Mouse (Mus musculus): ENCODE measurements around the gene Rgs3.

Rgs3 gene

DNA sequence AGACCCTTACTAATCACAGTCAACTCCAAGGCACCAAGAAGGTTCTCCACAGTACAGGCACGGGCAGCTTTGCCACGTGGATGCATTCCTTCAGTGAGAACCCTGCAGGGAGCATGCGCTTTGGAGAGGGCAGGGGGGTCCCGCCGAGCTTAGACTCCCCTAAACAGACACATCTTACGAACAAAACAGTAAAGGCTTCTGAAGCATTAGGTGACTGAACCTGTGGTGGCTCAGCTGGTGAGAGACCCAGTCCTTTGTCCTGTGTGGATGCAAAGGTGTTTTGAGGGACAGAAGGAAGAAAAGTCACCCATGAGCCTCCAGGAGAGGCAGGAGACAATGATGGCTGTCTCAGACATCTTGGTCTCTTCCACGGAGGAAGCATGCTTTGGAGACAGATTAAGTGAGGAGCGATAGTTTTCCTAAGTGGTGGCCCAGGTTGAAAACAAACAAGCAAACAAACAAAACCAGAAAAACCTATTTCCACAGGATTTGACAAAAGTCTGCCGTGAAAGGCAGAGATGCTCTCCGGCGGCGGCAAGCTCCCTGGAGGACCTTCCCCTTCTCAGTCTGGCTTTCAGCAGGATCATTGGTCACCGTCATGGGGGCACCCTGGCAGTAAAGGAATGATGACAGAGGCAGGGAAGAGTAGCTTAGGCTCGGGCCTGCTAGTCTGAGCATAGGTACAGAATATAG is 100.4 kb downstream of the Rgs3 start:
- peak; percentile 68 for DNase-seq (ENCODE audit: low spot score)

DNA sequence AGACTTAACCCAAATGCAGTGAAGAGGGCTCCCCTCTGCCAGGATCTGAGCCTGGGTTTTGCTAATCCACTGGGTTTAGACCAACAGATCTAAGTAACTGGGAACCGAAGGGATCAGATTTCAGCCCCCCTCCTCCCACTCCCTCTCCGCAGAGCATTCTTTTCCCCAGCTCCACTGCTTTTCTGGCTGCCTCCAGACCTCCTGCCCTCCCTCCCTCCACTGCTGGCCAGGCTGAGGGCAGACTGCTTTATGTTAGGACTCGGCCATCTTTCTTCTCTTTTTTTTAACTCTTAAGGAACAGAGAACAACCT is 100.9 kb downstream of the Rgs3 start:
- peak; percentile 94 for DNase-seq (ENCODE audit: low spot score)

DNA sequence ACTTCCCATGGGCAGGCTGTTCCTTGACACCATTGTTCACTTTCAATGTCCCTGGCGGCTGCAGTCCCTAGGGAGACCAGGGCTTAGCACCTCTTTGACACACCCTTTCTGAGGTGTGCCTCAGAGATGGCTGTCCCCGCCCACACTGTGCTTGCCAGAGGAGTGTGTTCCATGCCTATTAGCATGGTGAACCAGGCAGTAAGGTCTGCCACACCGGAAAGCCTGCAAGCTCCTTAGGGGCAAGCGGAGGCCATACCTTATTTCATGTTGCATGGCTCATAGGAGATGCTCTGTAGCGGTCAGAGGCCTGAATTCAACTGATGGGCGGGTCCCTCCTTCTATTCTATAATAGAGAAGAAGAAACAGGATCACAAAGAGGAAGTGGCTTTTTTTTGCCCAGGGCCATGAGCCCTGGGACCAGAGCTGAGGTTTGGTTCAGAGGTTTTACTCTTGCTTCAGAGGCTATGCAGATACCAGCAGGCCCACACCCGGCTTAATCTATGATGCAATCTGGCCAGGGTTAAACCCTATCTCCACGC is 101.7 kb downstream of the Rgs3 start:
- DNase-seq (ENCODE audit: low spot score) = no peak

DNA sequence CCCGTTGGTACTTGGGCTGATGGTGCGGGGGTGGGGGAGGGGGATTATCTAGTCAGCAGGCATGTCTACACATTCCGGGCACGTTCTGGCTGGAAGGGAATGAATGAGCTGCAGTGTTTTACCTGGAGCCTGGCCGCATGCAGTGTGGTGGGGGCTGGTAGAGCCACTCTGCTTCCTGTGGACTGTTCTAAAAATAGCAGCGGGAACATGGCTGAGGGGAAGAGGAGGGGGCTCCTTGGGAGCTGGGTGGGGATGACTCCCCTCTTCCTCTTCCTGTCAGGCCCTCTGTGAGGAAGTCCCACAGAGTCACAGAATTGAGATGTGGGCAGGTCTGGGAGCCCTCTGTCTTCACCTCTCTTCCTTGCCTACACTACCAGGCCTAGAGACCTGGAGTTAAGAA is 103.7 kb downstream of the Rgs3 start:
- peak; percentile 58 for DNase-seq (ENCODE audit: low spot score)

DNA sequence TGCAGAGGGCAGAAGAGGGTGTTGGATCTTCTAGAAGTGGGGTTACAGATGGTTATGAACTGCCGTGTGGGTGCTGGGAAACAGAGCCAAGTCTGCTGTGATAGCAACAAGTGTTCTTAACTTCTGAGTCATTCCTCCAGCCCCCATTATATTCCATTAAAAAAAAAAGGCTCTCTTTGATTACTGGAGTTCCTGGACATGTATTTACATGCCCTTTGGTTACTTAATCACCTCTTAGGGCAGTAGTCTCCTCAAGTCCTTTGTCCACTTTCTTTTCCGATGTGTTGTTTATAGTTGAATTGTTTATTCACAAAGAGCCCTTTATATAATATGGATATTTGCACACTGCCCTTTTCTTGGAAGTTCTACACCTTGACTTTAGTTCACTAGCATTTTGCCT is 106.2 kb downstream of the Rgs3 start:
- no peak for DNase-seq (ENCODE audit: low spot score)

DNA sequence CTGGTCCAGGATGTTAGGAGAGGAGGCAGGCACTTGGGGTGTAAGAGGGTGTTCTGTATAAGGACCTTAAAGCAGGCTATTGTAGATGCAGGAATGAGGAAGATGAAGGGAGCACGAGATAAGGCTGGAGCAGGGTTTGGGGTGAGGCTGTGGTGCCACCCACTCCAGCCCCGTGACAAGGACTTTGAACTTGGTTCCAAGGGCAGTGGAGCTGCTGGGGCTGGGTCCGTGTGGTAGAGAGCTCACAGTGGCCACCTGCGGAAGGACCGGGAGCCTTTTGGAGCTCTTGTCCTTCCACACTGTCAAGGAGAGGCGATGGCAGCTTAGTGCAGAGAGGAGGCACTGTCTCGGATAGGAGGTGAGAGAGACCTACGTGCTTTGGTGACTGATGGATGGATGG is 109.0 kb downstream of the Rgs3 start:
- no peak for DNase-seq (ENCODE audit: low spot score)

DNA sequence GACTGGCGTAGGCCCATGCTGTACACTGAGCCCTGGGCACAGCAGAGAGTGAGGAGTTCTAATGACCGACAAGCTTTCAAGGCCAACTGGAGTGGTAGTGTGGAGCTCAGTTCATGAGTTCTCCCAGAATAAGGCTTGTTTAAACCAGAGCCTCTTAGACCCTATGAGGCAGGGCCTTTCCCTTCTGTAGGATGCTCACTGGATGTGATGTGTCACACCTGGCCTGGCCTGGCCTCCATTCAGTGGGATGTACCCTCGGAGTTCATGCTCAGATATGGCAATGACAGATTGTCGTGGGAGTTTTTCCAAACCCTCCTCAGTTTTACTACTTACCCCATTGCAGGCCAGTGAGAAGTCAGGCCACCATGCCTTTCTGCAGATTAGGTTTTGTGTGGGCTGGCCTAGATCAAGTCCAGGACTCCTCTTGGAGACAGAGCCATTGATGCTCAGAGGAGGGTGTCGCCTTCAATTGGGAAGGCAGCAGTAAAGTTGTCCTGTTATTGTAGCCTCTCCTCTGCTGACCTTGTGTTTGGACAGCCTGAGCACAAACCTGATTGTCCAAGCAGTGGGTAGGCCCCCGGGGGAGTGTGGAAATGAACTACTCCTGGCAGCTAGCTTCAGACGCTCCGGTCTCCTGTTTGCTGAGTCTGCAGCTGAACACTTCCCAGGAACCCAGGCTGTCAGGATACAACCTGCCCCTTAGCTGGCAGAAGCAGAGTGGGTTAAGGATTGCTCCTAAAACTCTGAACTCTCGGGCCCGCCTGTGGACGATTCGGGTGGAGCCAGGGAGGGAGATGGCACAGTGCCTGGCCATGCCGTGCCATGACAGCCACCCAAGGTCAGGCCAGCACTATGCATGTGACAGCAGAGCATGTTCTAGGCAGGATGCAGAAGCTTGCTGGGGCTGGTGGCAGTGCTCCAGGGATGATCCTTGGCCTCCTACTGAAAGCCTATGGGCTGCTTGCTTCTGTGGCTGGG is 109.7 kb downstream of the Rgs3 start:
- DNase-seq (ENCODE audit: low spot score) = no peak

DNA sequence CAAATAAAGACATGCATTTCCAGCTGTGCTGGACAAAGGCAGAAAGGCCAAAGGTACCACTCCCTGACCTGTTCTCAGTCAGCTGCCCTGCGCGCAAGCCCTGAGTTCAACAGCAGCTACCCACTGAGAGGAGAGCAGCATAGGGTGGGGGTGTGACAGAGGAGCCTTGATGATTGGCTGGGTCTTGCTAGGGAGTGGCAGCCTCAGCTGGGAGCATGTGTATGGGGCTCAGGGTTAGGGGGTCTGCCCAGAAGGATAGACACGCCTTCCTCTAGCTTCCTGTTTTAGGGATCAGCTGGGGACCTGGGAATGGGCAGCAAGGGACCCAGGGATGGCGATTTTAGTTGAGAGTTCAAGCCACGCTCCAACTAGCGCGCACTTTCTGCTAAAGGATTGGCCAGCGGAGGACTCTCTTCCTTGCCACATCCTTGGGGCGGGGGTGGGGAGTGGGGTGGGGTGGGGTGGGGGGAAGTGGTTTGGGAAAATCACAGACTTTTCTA is 113.9 kb downstream of the Rgs3 start:
- DNase-seq (ENCODE audit: low spot score) = peak; percentile 75

DNA sequence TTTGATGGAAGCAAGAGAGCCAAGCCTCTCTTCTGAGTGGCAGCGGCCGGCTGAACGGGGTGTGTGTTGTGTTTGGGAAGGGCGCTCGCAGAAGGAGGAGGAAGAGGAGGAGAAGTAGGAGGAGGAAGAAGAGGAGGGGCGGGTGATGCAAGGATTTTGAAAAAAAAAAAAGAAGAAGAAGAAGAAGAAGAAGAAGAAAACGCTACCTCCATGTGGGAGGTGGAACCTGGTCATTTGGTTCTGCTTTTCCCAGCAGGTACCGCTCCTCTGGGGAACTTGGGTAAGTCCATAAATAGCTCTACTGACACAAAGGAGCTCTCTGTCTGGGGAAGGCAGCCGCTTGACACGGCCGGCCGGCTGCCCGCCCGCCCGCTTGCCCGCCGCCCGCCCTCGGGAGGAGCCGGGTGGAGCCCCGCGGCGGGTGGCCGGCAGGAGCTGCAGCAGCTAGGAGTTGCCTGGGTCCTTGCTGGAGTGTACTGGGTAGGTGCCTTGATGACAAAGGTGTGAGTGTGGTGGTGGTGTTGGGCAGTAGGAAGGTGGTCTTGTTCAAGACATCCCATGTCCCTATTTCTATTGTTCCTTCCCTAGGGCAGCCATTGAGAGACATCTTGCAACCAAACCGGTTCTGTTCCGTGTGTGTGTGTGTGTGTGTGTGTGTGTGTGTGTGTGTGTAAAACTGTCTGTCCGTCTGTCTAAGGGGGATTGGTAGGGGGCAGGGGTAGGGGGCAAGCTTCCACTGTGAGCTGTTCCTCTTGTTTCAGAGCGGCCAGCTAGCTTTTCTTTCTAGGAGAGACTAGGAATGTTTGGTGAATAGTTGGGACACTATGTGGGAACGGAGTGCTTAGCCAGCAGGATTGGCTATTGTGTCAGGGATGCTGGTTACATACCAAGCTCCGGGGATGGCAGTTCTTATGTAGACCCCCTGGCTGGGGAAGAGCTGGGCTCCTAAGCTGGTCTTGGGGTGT is 114.7 kb downstream of the Rgs3 start:
- DNase-seq (ENCODE audit: low spot score) = peak; percentile 67

DNA sequence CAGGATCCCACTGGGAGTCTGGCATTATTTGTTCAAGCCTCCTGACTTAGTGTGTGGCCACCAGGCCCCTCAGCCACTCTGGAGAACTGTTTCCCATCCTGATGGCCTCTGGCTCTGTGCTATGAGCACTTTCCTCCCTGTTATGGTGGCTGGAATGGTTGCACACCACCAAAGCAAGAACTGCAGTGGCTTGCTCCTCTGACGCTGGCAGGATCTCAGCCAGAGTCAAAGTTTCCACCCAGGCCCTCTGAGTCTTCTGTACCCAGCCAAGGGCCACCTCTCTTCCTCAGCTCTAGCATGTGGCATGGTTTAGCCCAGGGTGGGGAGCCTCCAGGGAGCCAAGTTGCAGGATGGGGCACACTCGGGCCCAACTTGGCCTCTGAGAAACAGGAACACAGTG is 115.7 kb downstream of the Rgs3 start:
- no peak for DNase-seq (ENCODE audit: low spot score)

DNA sequence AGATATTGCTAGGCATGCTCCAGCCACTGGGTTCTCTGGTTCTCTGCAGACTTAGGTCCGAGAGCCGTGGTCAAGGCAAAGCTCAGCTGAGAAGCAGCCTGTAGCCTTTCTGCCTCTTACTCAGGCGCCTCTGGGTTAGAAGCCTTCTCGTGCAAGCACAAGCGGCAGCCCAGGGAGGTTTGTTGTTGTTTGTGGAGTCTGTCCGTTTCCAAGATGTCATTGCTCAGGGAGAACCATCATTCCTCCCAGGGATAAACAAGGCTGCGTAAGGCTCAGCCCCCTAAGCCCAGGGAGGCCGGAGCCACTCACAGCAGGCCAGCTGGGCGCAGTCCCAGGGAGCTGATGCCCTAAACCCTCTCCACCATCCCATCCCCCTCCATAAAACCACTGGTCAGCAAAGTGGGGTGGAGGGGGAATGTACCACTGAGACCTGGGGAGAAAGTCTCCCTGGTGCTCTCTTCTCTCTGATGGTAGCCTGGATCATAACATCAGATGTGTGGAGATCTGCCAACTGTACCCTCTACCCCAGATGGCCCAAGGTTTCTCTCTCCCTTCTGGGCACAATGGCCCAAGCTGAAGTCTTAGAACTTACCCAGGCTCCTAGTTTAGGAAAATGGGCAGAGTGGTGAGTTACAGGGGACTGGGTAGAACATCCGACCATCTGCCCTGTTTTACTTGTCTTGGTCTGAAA is 117.5 kb downstream of the Rgs3 start:
- DNase-seq (ENCODE audit: low spot score) = no peak

DNA sequence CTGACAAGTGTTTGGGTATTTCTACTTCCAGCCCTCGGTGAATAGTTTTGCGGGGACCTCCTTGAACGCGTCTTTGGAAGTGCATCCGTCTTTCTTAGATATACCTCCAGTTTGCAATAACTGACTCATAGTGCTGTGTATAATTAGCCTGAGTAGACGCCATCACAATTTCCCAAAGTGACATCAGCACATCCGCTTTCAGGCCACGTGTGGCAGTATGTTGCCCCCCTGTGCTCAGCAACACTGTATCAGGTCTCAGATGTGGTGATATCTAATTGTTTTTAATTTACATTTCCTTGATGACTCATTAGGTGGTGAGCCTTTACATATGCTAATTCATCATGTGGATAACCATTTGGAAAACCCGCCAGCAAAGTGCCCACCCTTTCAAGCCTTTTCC is 119.5 kb downstream of the Rgs3 start:
- no peak for DNase-seq (ENCODE audit: low spot score)

DNA sequence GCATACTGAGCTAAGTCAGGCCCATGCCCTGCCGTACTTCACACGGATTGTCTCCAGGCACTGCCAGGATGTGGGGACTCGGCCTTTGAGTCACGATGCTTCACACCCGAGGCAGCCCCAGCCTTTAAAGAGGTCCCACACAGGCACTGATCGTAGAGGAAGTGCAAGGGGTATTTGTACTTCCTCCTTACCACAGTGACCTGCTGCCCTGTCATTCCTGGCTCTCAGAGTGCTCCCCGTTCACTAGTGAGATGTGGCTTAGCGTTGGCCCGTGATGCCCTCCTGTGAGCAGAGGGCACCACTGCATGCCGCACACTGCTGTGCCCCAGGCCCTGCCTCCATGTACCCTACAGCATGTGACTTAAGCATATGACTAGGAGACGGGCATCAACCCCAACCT is 121.8 kb downstream of the Rgs3 start:
- DNase-seq (ENCODE audit: low spot score) = no peak

DNA sequence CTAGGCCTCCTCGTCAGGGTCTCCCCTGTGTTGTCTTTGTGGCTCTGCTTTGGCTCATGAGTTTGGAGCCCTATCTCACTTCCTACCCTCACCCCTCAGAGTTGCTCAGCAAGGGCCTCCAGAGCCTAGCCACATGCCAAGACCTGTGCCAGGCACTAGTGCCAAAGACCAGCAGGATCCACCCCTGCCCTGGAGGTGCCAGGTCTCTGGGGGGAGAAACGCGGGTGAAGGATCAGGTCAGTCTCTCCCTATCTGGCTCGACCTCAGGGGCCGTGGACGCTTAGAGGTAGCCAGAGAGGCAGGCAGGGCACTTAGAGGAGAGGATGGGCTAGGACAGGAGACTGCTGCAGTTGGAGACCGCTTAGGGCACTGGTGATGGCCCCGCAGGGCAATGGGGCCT is 122.7 kb downstream of the Rgs3 start:
- no peak for DNase-seq (ENCODE audit: low spot score)

DNA sequence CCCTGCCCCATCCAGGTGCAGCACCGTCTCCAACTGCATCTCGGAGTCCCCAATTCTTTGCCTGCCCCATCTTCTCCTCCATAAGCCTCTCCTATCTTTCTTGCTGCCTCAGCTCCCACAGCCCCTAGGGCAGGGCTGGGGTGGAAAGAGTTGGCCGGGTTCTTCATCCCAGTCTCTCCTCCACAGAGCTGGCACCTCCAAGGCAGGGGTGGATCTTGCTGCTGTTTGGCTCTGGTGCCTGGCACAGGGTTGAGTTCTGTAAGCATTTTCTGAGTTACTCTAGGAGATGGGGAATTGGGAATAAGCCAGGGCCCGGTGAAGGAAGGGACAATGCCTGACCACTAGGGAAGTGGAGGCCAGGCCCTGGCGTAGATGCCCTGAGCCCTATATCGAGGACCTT is 123.5 kb downstream of the Rgs3 start:
- DNase-seq (ENCODE audit: low spot score) = no peak

DNA sequence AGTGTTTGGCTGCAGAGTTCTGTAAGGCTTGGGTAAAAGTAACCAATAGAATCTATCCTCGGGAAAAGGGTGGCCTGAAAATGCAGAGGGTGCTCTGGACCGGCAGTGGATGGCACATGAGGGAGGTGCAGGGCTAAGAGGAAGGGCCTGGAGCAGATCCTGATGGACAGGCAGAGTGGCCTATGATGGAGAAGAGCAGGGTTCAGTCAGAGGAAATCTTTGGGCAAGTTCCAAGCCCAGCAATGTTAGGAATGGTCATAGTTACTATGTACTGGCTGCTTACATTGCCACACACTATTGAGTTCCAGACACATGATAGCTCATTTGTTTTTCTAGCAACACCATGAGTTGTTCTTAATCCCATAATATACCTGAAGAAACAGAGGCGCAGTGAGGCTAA is 124.7 kb downstream of the Rgs3 start:
- no peak for DNase-seq (ENCODE audit: low spot score)

DNA sequence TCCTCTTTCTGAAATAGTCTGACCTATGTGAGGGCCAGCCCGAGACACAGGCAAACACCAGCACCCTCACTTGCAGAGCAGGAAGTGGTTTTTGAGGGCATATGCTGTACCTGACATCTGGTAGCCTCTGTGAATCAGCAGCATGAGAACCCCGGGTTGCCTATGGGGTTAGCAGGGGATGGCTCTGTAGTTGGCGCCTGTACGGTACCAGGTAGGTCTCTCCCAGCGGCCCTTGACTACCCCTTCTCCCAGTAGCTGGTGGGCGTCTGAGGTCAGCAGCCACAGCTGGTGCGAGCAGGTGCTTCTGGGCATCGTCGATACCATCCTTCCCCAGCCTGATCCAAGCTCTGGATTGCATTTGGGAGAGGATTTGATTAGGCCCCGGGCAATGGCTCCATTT is 125.6 kb downstream of the Rgs3 start:
- DNase-seq (ENCODE audit: low spot score) = no peak

DNA sequence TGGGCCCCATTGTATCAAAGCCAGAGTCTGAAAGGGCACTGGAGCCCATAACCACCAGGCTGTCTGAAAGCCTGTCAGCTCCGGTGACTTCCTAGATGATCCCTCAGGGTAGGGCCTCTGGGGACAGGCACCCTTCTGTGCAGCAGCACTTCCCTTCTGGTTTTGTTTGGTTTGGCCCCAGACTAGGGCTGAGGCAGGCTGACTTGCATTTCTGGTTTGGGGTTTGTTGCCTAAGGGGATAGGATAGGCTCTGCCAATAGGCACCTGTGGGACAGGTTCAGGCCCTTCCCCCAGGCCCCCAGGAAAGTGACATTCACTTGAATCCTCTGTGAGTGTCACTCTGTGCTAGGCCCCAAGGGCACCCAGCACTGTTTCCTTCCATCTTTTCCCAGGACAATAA is 127.1 kb downstream of the Rgs3 start:
- DNase-seq (ENCODE audit: low spot score) = no peak

DNA sequence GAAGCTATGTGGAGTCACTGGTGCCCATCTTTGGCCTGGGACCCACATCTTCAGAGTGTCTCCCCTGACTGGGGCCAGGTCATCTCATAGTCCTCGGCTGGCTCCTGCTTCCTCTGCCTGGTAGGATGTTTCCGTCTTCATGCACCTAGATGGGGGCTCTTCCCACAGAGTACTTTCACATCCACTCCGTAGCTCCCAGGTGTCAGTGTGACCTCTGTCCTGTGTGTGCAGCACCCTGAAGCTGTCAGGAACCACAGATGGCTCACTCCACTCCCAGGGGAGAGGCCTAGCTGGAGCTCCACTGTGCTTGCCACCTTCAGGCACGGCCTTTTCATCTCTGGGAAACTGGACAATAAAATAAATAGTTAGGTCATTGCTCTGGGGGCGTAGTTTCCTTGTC is 128.5 kb downstream of the Rgs3 start:
- DNase-seq (ENCODE audit: low spot score) = no peak

DNA sequence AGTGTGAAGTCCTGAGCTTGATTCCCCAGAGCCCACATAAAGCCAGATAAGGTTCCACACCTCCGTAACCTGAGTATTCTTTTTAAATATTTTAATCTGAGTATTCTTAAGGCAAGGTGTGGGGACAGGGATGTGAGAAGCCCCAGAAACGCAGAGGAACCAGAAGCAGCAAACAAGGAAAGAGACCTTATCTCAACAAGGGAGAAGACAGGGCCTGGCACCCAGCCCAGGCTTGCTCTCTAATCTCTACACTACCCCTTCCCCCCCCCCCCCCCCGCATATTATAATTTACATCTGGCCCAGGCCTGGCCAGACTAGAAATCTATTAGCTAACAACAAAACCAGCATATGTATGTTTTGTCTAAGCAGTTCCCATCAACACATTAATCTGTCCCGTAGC is 131.3 kb downstream of the Rgs3 start:
- no peak for DNase-seq (ENCODE audit: low spot score)

DNA sequence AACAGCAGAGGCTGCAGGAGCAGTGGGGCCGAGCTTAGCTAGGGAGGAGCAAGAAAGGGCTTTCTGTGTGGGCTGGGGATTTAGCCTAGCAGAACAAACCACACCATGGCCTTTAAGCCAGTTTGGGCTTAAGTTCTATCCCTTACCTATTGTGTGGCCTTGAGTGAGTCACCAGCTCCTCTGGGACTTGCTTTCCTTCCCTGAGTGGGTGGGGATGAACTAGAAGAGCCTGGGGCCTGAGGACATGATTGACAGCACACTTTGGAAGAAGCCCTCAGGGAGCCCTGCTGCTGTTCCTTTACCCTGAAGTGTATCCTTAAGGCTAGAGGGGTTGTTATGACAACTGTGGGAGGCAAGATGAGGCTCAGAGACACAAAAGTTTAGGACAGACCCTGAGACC is 132.0 kb downstream of the Rgs3 start:
- DNase-seq (ENCODE audit: low spot score) = no peak
